In the genomic region with DNA sequence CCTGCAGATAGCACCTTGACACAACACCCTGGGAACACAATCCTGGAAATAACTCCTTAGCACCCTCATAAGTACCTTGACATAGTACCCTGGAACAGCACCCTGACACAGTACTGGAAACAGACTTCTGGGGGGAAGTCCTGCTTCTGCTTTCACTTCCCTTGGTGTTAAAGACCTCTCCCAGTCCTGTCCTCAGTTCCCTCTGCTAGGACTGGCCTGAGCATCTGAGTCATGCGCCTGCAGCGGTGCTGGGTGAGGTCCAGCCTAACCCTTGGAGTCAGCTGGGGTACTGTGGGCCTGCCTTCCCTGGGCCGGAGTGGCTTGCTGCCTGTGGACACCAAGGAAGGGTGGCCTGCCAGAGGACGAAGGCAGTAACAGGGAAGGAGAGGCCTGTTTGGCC, we compare ENCODE assay signal across 11 mouse cellular contexts.
DNase-seq lines count a peak whose midpoint lies in the region; ATAC-seq and TF ChIP-seq lines count a peak whose summit lies in the region.
"Had no signal": no experiment of that assay in that cellular context is flagged by ENCODE, and none has a peak within 500 bp of the region (broad histone marks: within the 10 kb centered on the region; RNA-seq: fewer than 3 reads in every experiment).

No protein-coding gene starts in this region.

- no peak for TF ChIP-seq EP300 in liver, embryonic 14.5 days (IDR thresholded peaks at IDR 0.05; ENCODE audit: low read depth)

- H3K4me1 ChIP-seq in liver, embryonic 14.5 days (replicated peaks; ENCODE audit: control insufficient read depth in 2 of 2, insufficient read depth in 2 of 2, low read length in 1 of 2), result no peaks in the 10 kb centered on the region
- H3K4me1 ChIP-seq in intestine, embryonic 16.5 days (ENCODE audit: control insufficient read depth, insufficient read depth, low read length), result peaks cover 6% of the 10 kb centered on the region; the same call in 1 of the 2 replicates

- H3K27ac ChIP-seq in liver, embryonic 14.5 days, result no peak overlapping the region
- H3K27ac ChIP-seq in macrophage, result peak overlapping the region; percentile 99
- H3K27ac ChIP-seq in intestine, embryonic 16.5 days (ENCODE audit: low read length), result no peak overlapping the region
- H3K27ac ChIP-seq: kidney, embryonic 15.5 days; limb, embryonic 10.5 days had no signal

- no peak overlapping the region for H3K9ac ChIP-seq in liver, embryonic 14.5 days (replicated peaks)
- no peak overlapping the region for H3K9ac ChIP-seq in intestine, embryonic 16.5 days (ENCODE audit: low read depth, low read length)
- H3K9ac ChIP-seq: kidney, embryonic 15.5 days had no signal

- H3K79me2 ChIP-seq in macrophage (ENCODE audit: inconsistent target), result no peaks in the 10 kb centered on the region

- no peaks in the 10 kb centered on the region for H3K9me3 ChIP-seq in liver, embryonic 14.5 days (ENCODE audit: control insufficient read depth, low read length)
- no peaks in the 10 kb centered on the region for H3K9me3 ChIP-seq in intestine, embryonic 16.5 days (ENCODE audit: control insufficient read depth, low read length)
- H3K9me3 ChIP-seq: kidney, embryonic 15.5 days; limb, embryonic 10.5 days had no signal

- WGBS in liver, embryonic 14.5 days (ENCODE audit: insufficient replicate concordance), result 45% methylated on average over 4 of the region's 4 CpGs
- 2% methylated on average over 4 of the region's 4 CpGs for WGBS in macrophage (ENCODE audit: missing documents)
- 79% methylated on average over 4 of the region's 4 CpGs for WGBS in intestine, embryonic 16.5 days

- intact Hi-C loops in gastrocnemius, postnatal 14 days (cut with DNase I; ENCODE audit: low total_unique reads), result no loop called here

- 0 out of 2 replicates have a peak, but pooled peaks have one; percentile 35 for ATAC-seq in liver, embryonic 14.5 days (ENCODE audit: insufficient read depth)
- ATAC-seq in intestine, embryonic 16.5 days, result no peak

- no peaks in the 10 kb centered on the region for H3K36me3 ChIP-seq in liver, embryonic 14.5 days (replicated peaks; ENCODE audit: control insufficient read depth, insufficient read depth, low read depth)
- no peaks in the 10 kb centered on the region for H3K36me3 ChIP-seq in macrophage (ENCODE audit: inconsistent target)
- no peaks in the 10 kb centered on the region for H3K36me3 ChIP-seq in intestine, embryonic 16.5 days (ENCODE audit: control insufficient read depth, insufficient read depth, low read length)
- H3K36me3 ChIP-seq: kidney, embryonic 15.5 days; limb, embryonic 10.5 days had no signal

- DNase-seq in liver, embryonic 14.5 days (ENCODE audit: low read depth in 3 of 3, low spot score in 3 of 3), result no peak
- no peak for DNase-seq in liver
- DNase-seq in adrenal gland, postnatal 25 days, result peak; percentile 37
- DNase-seq in gastrocnemius, postnatal 14 days, result peak; percentile 48
- DNase-seq in kidney, postnatal 36 days, result no peak
- DNase-seq in cerebellum, adult 11-12 months, result no peak
- DNase-seq: right cerebral cortex, postnatal 4 days had no signal

- no peaks in the 10 kb centered on the region for H3K27me3 ChIP-seq in liver, embryonic 14.5 days (ENCODE audit: control insufficient read depth, insufficient read depth, low read length)
- no peaks in the 10 kb centered on the region for H3K27me3 ChIP-seq in intestine, embryonic 16.5 days (replicated peaks; ENCODE audit: control insufficient read depth, insufficient read depth, low read length)

- no peak overlapping the region for H3K4me3 ChIP-seq in liver, embryonic 14.5 days (ENCODE audit: insufficient read depth in 1 of 2, low read depth in 2 of 2, low read length in 2 of 2)
- H3K4me3 ChIP-seq in macrophage (ENCODE audit: inconsistent target), result no peak overlapping the region
- H3K4me3 ChIP-seq in intestine, embryonic 16.5 days (ENCODE audit: low read length), result no peak overlapping the region
- H3K4me3 ChIP-seq: kidney, embryonic 15.5 days; limb, embryonic 10.5 days had no signal

- TF ChIP-seq CTCF in liver, embryonic 14.5 days (IDR thresholded peaks at IDR 0.05; ENCODE audit: low read depth), result no peak

- H3K4me2 ChIP-seq in liver, embryonic 14.5 days (ENCODE audit: low read depth), result no peak overlapping the region
- no peak overlapping the region for H3K4me2 ChIP-seq in intestine, embryonic 16.5 days (ENCODE audit: low read depth, low read length)
- H3K4me2 ChIP-seq: kidney, embryonic 15.5 days had no signal

Comparison
In these comparisons a context has a peak if more than half of its experiments do, and no peak if none do; other contexts are left out.
1. DNase-seq: peak in adrenal gland, postnatal 25 days (single experiment) and gastrocnemius, postnatal 14 days (single experiment); none in liver, embryonic 14.5 days (0 of 3), liver (single experiment), kidney, postnatal 36 days (0 of 2) and cerebellum, adult 11-12 months (single experiment).